Mouse (Mus musculus) 3134 (cell line): ENCODE data around the gene Hjurp.
A peak's percentile ranks its signal among the peaks of the same experiment; 100 is the strongest.

Experiments used
- DNase-seq: peaks from one replicate; pipeline ENCODE4 v3.0.0-alpha.2; 2011; ENCODE audit warnings: low spot score; ENCODE audit not compliant: insufficient read length; ENCODE audit errors: extremely low read depth

Hjurp gene

DNA sequence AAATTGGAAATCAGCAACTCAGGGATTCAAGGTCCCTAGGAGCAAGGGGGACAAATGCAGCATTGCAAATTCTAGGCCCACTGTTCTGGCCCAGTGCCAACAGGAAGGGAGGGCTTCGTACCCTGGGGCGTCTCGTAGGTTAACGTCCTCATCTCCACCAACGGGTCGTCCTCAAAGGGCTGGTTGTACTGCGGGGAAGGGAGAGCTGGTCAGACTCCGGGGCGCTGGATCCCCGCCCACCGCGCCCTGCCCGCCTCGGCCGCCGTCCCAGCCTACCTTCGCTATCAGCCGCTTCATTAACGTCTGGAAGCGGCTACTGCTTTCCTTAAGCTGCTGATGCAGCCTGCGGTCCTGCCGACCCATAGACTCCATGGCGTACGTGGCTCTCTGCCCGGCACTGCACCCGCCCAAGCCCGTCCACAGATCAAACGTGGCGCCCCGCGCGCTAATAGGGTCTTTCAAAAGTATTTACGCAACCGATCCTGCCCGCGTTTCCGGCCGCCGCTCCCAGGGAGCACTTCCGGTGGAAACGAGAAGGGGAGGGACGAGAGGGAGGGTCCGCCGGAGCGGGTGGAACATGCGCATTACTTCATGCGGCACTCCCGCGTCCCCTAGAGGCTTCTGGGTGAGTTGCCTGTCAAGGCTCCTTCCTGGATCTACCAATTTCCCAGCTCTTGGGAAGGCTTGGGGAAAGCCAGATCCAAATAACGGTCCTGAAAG is at the start of gene Hjurp, which contains the start of gene Trpm8:
Gene Hjurp, minus strand, starts transcription at position 536 of the 720 bp plus-strand sequence.
Gene Trpm8, plus strand, starts transcription at position 564 of the 720 bp plus-strand sequence.
- DNase-seq, result peak; percentile 100

DNA sequence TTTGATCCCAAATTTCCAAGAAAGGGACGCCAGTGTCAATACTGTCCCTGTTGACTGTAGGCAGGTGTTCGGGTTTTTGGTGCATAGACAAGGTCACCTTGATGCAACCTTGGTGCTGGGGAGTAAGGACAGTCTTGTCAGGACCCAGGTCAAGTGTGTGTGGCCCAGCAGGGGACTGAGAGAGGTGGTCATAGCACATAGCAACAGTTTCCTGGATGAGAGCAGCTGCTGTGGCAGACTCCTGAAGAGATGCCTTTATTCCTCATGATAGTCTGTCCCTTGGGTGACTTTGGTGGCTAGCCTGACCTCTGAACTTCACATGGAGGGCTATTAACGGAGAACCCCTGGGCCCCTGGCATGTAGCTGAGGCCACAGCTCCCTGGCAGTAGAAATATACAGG is 45.7 kb upstream of the Hjurp start:
- DNase-seq, result no peak

DNA sequence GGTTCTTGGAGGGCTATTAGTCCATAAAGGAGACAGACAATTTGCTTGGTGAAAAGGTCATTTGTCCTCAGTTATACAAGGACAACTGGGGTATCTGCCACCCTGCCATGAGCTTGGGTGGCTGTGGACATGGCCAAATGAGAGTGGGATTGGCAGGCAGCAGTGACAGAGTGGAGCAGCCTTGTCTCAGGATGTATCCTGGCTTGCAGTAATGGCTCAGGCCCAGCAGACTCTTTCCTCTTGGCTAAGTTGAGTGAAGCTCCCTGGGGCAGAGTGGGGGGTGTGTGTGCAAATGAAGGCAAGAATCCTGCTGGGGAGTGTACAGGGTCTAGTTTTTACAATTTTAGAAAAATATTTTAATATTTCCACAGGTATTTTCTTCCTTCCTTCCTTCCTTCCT is 44.7 kb upstream of the Hjurp start:
- DNase-seq, result no peak

DNA sequence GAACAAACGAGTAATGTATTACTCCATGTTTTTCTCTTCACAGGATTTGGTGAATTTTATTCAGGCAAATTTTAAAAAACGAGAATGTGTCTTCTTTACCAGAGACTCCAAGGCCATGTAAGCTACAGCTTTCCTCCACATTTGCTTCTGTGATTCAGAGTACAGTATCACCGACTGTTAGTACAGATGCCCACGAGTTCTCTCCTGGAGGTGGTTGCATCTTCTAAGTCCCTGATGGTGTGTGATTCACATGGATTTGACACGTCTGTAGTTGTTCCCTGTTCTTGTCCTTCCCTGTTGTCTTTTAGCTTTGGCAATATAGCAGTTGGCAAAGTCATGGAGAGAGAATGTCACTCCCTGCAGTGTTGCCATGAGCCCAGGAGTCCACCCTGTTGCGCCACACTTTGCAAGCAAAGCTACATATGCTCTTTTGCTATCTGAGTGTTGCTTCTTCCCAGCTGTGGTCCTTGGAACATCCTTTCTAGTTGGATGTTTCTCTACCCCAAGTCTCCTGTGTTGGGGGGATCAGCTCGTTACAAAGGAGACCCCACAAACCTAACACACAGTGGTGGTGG is 43.5 kb upstream of the Hjurp start:
- no peak for DNase-seq

DNA sequence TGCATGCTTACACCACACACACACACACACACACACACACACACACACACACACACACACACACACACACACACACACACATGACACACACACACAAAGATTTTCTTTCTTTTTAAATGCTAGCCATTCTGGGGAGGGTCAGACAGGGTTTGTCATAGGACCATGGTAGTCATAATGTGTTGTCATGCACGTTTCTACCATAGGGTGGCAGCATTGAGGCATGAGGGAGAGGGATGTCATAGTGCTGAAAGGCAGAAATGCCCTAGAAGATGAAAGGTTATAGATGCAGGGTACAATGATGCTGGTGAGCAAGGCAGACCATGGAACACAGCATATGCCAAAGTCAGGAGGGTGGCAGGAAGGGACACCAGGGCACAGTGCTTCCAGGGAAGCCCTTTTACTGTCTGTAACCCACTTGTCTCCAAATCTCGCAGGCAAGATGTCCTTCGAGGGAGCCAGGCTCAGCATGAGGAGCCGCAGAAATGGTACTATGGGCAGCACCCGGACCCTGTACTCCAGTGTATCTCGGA is 41.2 kb upstream of the Hjurp start:
- DNase-seq, result no peak

DNA sequence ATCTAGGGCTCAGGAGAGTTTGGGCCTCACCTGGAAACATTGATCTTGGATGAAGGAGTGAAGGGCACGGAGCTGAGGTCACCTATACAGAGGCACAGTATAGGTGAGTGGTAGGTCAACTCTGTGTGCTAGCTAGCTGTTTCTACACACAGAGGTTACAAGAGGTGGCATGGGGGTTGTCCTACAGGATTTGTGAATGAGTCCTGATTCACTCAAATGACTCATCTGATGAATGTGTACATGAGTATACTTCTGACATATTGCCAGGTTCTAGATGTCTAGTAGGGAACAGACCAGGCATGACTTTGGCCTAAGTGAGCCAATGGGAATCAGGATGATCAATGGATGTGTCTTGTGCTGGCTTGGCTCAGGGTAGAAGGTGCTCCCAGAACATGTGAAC is 39.8 kb upstream of the Hjurp start:
- DNase-seq, result no peak

DNA sequence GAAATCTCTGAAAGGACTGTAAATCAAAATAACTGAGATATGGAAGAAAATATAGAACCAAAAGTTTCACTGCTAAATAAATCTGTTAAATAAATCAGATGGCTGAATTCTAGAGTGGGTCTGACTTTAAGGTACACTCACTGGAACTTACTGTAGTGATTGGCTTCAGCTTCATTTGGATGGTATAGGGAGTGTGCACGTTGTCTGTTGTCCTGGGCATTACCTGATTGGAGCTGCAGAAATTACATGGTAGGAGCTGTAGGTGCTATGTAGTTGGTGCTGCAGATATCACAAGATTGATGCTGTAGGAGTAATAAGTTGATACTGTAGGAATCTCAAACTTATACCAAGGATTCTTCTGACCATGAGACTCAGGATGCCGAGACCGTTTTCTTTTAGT is 32.9 kb upstream of the Hjurp start:
- DNase-seq, result no peak

DNA sequence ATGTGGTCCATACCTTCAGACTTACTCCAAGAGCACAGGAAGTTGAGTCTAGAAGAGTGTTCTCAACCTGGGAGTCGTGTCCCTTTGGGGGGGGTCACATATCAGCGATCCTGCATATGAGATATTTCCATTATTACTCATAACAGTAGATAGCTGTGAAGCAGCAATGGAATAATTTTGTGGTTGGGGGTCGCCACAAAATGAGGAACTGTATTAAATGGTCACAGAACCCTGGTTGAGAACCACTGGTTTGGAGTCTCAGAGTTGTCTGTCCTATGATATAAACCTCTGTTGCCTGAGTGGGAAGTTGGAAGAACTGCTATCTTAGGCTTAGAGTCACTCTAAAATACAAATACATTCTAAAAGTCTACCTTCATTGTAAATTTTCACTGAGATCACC is 32.5 kb upstream of the Hjurp start:
- no peak for DNase-seq

DNA sequence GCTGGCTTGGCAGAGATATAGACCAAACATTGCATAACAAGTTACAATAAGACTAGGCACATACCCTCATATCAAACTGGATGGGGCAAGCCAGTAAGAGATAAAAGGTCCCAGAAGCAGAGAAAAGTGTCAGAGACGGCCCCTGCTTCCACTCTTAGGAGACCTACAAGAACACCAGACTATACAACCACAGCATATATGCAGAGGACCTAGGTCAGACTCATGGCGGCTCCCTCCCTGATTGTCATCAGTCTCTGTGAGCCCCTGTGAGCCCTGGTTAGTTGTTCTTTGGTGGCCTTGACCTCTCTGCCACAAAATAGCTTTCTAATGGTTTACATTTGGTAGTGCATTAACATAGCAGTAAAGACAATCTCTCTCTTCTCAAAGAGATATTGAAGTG is 31.6 kb upstream of the Hjurp start:
- no peak for DNase-seq

DNA sequence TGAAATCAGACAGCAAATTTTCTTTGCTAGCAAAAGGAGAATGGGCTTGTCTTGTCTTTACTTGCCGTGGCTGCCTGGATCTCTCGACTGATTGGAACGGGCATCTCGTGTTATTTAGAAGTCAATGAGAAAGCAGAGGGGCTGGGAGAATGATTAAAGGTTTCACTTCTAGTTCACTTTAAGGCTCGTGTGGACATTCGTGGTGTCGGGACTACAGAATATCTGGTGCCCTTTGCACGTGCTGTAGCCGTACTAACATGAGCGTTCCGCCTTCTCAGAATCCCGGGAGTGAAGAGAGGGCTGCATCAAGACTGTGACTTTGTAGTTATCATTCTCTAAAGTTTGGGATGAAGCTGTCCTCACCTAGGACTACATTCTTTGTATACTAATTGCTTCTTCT is 29.7 kb upstream of the Hjurp start:
- DNase-seq, result no peak

DNA sequence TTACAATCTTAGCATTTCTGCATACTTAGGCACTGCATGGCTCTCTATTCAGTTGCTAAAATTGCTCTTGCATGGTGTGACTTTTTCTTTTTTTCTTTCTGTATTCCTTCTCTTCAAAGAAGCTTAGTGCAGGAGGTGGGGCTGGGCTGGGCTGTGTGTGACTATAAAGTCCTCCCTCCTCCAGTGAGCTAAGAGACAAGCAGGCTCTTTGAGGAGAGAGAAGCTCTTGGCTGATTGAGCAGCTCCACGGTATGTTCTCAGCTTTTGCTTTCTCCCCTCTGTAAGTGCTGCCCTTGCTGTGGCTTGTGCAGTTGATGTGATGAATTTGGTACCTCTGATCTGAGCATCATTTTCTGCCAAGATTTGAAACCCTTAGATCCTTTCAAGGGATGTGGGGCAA is 29.1 kb upstream of the Hjurp start:
- no peak for DNase-seq

DNA sequence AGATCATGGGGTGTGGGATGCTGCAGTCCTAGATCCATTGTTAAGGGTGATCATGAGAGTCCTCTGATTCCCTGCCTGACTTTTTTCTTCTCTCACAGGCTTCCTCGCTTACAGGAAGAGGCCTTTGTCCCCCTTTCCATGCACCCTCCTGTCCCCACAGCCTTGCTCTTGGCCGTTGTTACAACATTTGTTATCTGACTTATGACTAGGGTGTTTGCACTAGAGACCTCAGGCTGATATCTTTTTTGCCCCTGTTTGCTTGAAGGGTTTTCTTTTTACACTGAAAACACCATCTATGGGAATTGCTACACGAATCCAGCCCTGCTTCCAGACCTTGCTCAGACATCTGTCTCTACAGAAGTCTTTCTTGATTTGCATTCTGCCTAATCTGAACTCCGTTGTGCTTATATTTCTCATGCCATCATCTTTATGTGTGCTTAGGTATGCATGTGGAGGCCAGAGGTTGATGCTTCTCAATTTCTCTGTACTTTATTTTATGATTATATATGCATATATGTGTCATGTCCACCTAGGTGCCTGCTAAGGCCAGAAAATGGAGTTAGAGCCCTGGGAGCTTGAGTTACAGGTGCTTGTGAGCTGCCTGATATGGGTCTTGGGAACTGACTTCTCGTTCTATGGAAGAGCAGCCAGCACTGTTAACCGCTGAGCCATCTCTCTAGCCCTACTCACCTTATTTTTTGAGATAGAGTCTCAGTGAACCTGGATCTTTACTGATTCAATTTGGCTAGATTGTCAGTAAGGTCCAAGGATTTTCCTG is 27.8 kb upstream of the Hjurp start:
- DNase-seq, result no peak

DNA sequence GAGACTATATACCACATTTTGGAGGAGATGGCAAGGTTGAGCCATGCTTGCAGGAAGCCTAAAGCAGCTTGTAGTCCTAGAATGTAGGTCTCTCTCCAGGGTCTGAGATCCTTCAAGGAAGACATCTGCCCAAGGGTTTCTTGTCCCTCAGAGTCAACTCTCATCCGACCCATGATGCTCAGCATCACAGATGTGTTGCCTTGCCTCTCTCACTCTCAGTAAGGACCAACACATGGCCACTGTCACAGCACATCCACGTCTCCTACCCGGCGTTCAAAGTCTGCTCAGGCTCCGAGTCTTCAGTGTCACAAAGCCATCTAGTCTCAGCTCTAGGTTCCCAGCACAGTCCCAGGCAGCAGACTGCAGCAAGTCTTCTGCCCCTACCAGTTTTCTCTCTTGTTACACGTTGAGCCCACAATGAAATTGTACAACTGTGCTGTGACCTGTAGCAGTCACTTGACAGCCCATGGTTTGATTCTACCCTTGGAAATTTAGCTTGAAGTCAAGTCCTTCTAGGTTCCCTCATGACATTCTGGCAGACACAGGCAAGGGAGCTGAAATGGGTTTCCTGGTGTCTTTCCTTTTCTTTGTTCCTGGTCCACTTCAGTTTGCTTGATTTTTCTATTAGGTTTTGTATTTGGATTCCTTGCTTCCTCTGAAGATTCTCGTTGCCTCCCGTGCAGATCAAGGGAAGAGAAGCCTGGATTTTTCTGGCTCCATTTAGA is 27.0 kb upstream of the Hjurp start:
- no peak for DNase-seq

DNA sequence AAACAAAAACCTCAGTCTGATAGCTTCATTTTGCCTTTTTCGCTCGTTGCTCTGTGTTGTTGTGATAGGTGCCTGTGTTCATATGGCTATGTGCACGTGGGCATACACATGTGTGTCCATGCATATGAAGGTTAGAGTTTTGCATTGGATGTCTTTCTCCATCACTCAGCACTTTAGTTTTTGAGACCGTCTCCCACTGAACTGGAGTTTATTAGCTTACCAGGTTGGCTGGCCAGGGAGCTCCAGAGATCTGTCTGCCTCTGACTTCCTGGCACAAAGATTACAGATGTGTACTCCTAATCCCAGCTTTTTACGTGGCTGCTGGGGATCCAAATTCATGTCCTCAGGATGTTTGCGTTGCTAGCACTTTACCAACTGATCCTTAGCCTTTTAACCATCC is 26.3 kb upstream of the Hjurp start:
- DNase-seq, result no peak

DNA sequence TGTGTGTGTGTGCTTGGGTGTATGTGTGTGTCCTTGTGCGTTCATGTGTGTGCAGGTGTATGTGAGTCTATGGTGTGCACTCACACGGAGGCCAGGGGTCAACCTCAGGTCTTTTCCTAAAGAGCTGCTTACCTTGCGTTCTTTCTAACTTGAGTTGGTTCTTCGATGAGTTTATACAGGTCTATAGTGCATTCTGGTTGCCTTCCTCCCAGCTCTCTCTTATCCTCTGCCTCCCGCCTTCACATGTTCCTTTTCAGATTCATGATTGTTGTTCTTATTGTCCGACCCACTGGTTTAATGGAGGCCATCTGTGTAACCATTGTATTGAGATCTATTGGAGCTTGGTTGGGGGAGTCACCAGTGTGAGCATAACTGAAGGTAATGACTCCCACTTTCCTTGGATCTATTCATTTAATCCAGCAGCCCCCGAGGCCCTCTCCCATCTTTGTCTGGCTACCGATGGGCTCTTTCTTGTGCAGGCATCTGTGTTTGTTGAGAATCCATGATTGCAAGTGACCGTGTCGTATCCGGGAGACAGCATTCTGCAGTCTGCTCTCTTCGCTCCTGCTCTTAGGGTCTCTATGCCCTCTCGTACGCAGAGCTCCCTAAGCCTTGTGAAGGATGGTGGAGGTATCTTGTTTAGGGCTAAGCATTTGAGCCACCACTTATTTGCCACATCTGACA is 24.8 kb upstream of the Hjurp start:
- no peak for DNase-seq

DNA sequence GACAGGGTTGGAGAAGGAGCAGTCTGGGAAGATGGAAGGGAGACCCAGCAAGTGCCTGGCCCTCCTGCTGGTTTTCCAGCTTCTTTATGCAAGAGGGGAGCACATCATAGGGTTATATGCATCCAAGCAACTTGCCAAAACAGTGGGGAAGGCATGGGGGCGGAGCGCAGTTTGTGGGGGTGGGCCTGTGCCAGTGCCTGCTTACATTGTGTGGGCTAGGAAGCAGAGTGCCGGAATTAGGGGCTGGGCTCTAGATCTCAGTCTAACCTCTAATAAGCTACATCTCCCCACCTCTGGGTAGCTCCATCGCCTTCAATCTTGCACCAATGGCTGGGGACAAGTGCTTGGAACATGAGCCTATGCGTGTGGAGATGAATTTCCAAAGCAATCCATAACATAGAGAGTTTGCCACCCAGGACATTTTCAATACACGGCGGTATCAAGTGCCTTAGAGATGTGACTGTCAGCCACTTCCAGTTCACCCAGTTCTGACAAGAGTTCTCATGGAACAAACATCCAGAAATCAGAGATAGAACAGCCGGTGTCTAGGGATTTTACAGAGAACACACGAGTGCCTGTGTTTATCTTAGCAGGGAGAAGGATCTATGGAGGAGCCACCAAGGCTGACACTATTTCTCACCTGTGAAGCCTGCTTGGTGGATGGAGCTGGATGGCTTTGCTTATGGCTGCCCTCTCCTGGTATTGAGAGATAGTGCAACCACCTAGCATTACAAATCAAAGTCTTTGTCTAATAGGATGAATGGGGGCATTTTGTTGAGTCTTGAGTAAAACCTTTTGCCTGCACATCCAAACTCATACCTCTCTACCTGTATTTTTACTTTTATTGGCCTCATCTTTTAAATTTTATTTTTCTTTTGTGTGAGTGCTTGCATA is 23.9 kb upstream of the Hjurp start:
- no peak for DNase-seq

DNA sequence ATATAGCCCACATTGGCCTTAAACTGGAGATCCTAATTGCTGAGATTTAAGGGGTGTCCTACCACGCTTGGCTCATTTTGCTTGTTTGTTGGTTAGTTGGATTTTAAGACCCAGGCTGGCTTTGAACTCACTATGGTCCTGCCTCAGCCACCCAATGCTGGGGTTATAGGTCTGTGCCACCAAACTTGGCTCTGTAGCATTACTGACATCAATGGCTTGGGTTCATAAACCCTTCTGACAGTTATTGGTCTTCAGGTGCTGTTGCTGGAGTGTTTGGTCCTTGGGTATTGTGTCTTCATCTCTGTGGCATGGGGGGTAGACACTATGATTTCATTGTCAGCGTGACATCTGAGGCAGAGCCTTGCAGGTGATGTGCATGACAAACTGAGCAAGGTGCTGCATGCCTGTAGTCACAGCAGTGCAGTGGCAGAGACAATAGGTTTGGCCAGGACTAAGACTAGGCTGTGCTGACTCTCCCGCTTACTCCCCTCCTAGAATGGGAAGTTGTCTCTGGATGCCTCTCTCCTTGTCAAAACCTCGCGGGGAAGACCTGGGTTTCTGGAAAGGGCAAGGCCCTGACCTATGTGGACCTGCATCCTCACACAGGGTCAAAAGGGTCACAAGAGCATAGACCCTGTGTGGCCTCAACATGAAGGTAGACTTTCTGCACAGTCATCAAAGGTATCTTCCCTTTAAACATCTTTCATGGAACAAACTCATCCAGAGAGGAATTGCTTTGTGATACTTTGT is 23.0 kb upstream of the Hjurp start:
- DNase-seq, result no peak

DNA sequence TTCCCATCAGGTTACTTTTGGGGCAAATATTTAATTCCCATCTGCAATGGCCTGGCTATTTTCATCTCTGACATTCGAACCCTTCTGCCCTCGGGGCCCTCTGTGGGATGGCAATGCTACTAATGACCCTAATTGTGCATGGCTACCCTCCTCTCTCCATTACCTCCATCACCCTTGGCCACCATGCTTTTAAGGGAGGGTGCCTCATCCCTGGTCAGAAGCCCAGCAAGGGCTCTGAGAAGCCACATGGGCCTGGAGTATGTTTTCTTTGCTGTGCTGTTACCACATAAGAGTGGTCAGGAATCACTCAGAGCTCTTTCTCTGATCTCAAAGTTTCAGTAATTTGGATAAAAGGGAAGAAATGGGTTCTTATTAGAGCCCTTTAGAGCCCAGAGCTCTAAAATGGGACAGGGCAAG is 22.1 kb upstream of the Hjurp start:
- DNase-seq, result no peak
